ENCODE assay signal across 31 mouse cellular contexts in genomic region chr2:50151879-50152278, GRCm38 (mm10).
"Had no signal": no experiment of that assay in that cellular context is flagged by ENCODE, and none has a peak within 500 bp of the region (broad histone marks: within the 10 kb centered on the region; RNA-seq: fewer than 3 reads in every experiment).

No protein-coding gene starts in this region.

- H3K27ac ChIP-seq: limb, embryonic 12.5 days; limb, embryonic 13.5 days; limb, embryonic 15.5 days; liver, embryonic 12.5 days; liver, embryonic 13.5 days; liver, embryonic 14.5 days; liver, embryonic 15.5 days; lung, embryonic 15.5 days; macrophage; midbrain, embryonic 10.5 days; midbrain, embryonic 12.5 days; midbrain, embryonic 13.5 days; midbrain, embryonic 15.5 days; neural tube, embryonic 12.5 days; neural tube, embryonic 13.5 days had no signal

- H3K4me3 ChIP-seq: limb, embryonic 12.5 days; limb, embryonic 13.5 days; limb, embryonic 15.5 days; liver, embryonic 12.5 days; liver, embryonic 13.5 days; liver, embryonic 15.5 days; lung, embryonic 15.5 days; megakaryocyte, embryonic 14.5 days; midbrain, embryonic 10.5 days; midbrain, embryonic 12.5 days; midbrain, embryonic 13.5 days; midbrain, embryonic 15.5 days; neural tube, embryonic 12.5 days; neural tube, embryonic 13.5 days had no signal

- H3K36me3 ChIP-seq: limb, embryonic 12.5 days; limb, embryonic 13.5 days; limb, embryonic 15.5 days; liver, embryonic 12.5 days; liver, embryonic 13.5 days; liver, embryonic 15.5 days; lung, embryonic 15.5 days; midbrain, embryonic 10.5 days; midbrain, embryonic 12.5 days; midbrain, embryonic 13.5 days; midbrain, embryonic 15.5 days; neural tube, embryonic 12.5 days; neural tube, embryonic 13.5 days had no signal

- DNase-seq: left cerebral cortex, postnatal 4 days; liver; liver, embryonic 13.5 days; liver, postnatal 0 days; lung, adult 18-20 months; lung, adult 2 months; lung, embryonic 14.5 days; lung, postnatal 10 days; lung, postnatal 14 days; lung, postnatal 36 days; lung, postnatal 4 days; midbrain, embryonic 14.5 days had no signal

- H3K9me3 ChIP-seq: limb, embryonic 12.5 days; limb, embryonic 13.5 days; limb, embryonic 15.5 days; liver, embryonic 12.5 days; liver, embryonic 13.5 days; liver, embryonic 15.5 days; lung, embryonic 15.5 days; midbrain, embryonic 10.5 days; midbrain, embryonic 12.5 days; midbrain, embryonic 13.5 days; midbrain, embryonic 15.5 days; neural tube, embryonic 12.5 days; neural tube, embryonic 13.5 days had no signal

- H3K4me2 ChIP-seq: limb, embryonic 12.5 days; limb, embryonic 13.5 days; limb, embryonic 15.5 days; liver, embryonic 11.5 days; liver, embryonic 12.5 days; liver, embryonic 13.5 days; liver, embryonic 15.5 days; lung, embryonic 14.5 days; lung, embryonic 15.5 days; midbrain, embryonic 11.5 days; midbrain, embryonic 12.5 days; midbrain, embryonic 13.5 days; midbrain, embryonic 15.5 days; neural tube, embryonic 12.5 days; neural tube, embryonic 13.5 days had no signal

- ATAC-seq: liver, embryonic 12.5 days; liver, postnatal 0 days; lung, postnatal 0 days; midbrain, embryonic 13.5 days; midbrain, embryonic 15.5 days; midbrain, embryonic 16.5 days had no signal

- H3K9ac ChIP-seq: limb, embryonic 12.5 days; limb, embryonic 13.5 days; limb, embryonic 15.5 days; liver, embryonic 12.5 days; liver, embryonic 13.5 days; liver, embryonic 14.5 days; liver, embryonic 15.5 days; liver, postnatal 0 days; lung, embryonic 14.5 days; lung, embryonic 15.5 days; midbrain, embryonic 12.5 days; midbrain, embryonic 13.5 days; midbrain, embryonic 15.5 days; neural tube, embryonic 12.5 days; neural tube, embryonic 13.5 days had no signal

- H3K27me3 ChIP-seq: limb, embryonic 12.5 days; limb, embryonic 13.5 days; limb, embryonic 15.5 days; liver, embryonic 12.5 days; liver, embryonic 13.5 days; liver, embryonic 15.5 days; lung, embryonic 15.5 days; midbrain, embryonic 12.5 days; midbrain, embryonic 13.5 days; midbrain, embryonic 15.5 days; neural tube, embryonic 12.5 days had no signal

- H3K4me1 ChIP-seq: liver, embryonic 12.5 days; liver, embryonic 13.5 days; liver, embryonic 15.5 days; lung, embryonic 15.5 days; megakaryocyte, embryonic 14.5 days; midbrain, embryonic 12.5 days; midbrain, embryonic 15.5 days; neural tube, embryonic 12.5 days had no signal
